Mouse (Mus musculus): Measurements from ENCODE around the gene Diaph2.

- TF ChIP-seq EP300 (optimal IDR thresholded peaks at IDR 0.05) = no peak
- TF ChIP-seq CTCF (IDR thresholded peaks at IDR 0.05; ENCODE audit: low read depth) = no peak
These were observed 439.7 kb downstream of the Diaph2 start for GRCm38 (mm10) chrX:130189250-130189649.
